Mouse (Mus musculus): ENCODE results near the gene Clasp1.
A peak's percentile ranks its signal among the peaks of the same experiment; 100 is the strongest.
"Not testable (repeated sequence)": the region's sequence is repeated elsewhere in the genome, so short reads cannot be mapped to it uniquely, and the experiment has no call there.

The Clasp1 gene

DNA sequence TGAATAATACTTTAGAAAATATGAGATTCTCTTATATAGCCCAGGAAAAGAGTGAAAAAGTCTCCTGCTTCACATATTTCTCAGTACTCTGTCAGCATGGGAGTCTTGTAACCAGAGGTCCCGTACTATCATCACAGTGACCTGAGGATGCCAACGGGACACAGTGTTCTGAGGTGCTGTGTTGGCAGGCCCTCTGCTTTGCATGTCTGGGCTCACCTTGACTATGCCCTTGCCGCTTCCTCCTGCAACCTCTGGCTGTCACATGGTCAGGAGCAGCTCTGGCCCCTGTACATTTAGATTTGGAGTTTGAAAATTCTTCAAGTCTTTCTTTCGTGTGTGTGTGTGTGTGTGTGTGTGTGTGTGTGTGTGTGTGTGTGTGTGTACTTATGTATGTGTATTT, 204.1 kb downstream of the Clasp1 start:
- DNase-seq = peak in 1 of 2 experiments; percentile 52

DNA sequence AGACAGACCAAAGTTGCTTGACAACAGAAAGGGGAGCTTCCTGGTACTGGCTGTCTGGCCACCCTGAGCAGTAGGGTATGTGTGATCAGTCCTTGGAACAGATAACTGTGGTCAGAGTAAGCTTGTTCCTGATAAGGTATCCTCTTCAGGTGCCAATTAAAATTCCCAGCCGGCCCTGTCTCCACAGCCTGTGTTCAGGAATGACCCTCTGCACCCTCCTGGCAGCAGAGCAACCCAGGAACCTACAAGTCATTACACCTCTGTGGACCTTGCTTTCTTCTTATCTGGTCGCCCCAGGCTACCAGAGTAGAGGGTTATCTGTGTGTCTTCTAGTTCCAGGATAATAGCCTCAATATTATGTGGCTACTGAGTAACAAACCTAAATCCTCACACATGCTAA, 206.5 kb downstream of the Clasp1 start:
- DNase-seq = peak in 1 of 2 experiments; percentile 21

DNA sequence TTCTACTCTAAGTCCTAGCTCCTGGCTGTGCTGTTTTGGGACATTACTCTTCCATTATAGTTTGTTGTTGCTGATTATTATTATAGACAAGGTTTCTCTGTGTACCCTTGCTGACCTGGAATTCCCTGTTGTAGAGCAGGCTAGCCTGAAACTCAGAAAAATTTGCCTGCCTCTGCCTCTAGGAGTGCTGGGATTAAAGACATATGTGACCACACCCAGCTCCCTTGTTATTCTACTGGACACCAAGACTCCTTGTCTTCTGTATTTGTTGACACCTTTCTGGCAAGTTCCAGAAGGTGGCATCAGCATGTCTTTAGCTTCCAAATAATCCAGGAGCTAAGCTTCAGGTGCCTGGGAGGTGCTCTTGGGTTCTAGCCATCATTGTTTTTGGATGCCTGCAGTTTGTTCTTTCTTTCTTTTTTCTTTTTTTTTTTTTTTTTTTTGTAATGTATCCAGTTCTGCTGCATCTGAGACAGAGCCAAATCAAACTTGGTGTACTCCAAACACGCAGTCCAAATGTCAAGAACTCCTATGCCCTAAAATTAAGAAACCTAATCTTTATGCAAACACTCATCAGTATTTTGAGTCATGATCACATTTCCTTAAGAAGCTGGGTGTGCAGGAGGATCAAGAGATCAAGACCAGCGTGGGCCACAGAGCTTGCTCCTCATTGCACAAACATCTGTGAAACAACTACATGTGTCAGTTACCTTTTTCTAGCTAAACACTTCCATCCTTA, 208.8 kb downstream of the Clasp1 start:
- no peak for DNase-seq

GRCm38 (mm10) chr1:118598339-118598738, 209.5 kb downstream of the Clasp1 start:
- no peak for DNase-seq

- DNase-seq = peak; percentile 77 to 87
Measured at GRCm38 (mm10) chr1:118613631-118614183, 224.8 kb downstream of the Clasp1 start.

GRCm38 (mm10) chr1:118621055-118621454, 232.2 kb downstream of the Clasp1 start:
- not testable (repeated sequence) for DNase-seq

DNA sequence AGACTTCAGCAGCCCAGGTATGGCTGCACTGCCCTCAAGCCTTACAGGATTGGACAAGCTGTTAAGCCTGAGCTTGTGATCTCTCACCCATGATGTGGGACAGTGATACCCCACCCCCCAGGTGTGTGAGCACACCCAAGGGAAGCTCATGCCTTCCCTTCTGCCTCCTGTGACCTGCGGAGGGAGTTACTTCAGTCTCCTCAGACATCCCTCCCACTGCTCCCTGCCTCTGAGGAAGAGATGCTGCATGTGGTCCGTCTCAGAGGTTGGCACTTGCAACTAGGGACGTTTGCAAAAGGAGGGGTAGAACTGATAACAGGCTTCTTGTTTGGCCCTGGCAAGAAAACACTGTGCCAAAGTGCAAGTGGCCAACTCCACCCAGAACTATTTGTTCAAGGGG, 234.0 kb downstream of the Clasp1 start:
- no peak for DNase-seq

DNA sequence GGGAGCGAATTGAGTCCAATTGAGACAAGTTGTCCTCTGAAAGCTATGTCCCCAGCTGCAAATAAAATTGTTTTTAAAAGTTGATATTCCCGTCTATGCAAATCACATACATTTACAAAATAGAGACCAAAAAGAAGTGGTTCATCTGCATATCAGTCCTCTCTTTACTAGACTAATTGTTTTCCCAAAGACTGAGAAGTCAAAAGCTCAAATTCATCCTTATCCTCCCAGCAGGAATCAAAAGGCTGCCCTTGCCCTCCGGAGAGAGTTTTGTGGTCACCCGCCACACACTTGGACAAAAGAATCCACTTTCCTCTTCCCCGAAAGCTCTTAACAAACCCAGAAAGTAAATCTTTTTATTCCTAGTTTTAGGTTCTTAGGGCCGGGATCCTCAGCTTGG, 236.6 kb downstream of the Clasp1 start:
- DNase-seq = no peak

DNA sequence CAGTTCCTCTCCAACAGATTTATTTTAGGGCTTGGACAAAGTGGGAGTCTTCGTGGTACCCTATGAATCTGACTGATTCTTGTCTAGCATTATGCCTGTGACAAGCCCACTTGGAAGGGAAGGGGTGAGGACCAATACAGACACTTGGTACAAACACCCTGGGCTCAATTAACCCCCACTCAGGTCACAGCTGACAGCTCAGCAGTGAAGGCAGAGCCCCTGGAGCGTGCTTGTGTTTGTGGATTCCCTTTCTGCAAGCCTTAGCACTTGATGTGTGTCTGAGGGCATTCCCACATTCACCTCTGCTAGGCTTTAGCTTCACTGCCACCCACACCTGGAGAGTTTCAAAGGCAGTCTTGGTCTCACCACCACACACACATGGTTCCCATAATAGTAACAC, 237.1 kb downstream of the Clasp1 start:
- no peak for DNase-seq

DNA sequence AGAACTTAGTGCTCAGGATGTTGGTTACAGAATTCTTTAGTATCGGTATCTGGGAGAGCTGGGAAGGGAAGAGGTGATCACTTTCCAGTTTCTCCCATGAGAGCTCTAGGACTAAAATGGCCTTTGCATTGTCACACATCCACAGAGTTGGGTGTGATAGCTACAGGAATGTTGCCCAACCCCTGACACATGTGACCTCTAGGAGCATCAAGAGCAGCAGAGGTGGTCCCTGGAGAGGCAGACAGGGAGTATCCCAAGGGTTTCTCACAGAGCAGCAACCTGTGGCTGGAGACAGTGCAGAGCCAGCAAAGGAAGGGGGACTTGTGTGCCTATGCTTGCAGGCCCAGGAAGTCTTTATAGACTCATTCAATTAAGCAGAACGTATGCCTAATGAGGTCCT, 237.6 kb downstream of the Clasp1 start:
- no peak for DNase-seq

- DNase-seq = peak; percentile 92 to 94
Measured at GRCm38 (mm10) chr1:118627781-118628464, 239.1 kb downstream of the Clasp1 start, which contains the start of gene Tfcp2l1. Gene Tfcp2l1, plus strand, starts transcription at chr1:118627945.

GRCm38 (mm10) chr1:118633415-118633980, 244.6 kb downstream of the Clasp1 start:
- no peak for DNase-seq

GRCm38 (mm10) chr1:118642296-118642999, 253.6 kb downstream of the Clasp1 start:
- no peak for DNase-seq

GRCm38 (mm10) chr1:118643138-118643979, 254.5 kb downstream of the Clasp1 start:
- peak; percentile 42 to 71 for DNase-seq

- DNase-seq = no peak
Measured at GRCm38 (mm10) chr1:118645701-118646100, 256.8 kb downstream of the Clasp1 start.

DNA sequence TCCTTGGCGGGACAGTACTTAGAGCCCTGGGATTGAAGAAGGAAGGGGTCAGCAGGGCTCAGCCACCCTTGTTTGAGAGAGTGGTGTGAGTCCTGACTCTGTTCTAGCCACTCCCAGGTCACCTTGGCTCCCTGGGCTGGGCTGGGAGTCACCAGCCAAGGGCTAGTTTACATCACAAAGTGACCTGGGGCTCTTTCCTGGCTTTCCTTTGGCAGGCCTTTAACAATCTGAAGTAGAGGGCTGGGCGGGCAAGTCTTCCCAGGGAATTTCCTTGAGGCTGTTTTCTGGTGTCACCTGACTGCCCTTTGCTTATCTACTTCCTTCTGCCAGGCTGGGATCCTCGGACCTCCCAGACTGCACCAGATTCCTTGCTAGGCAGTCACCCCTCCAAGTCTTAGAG, 259.2 kb downstream of the Clasp1 start:
- DNase-seq = peak; percentile 46 to 62

DNA sequence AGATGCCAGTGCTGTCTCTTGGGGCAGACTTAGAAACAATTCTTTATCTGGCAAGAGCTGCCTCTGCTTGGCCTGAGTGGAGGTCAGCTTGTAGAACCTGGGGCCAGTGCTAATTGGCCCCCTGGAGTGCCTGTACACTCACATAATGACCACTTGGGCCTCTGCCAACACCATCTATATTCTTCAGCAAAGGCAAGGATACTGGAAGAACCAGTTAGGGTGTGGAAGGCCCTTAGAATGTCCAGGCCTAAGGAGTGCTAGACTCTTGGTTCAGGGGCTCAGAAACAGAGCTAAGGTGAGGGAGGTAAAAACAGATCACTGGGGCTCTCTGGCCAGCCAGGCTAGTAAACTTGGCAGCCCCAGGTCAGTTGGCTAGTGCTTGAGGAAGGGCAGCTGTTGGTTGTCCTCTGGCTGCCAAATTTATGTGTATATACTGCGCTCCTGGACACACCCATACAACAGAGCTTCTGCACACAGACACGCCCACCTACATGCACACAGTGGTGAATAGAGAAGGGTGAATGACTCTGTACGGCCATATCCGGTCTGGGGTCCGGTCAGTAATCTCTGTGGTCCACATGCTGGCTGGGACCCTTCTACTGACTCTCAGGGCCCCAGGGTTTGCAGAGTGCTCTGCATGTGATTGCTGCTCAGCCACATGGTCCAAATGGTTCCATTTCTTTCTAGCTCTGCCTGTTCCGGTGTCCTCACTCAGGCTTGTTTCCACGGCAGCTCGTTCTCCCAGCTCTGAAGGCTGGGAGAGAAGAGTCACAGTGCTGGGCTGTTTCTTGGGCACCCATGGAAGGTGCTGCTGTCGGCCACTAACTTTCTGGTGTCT, 261.3 kb downstream of the Clasp1 start:
- DNase-seq = peak; percentile 28 to 40

- no peak for DNase-seq
Measured at GRCm38 (mm10) chr1:118650771-118651080, 261.9 kb downstream of the Clasp1 start.

- DNase-seq = peak; percentile 26 to 29
Measured at GRCm38 (mm10) chr1:118658716-118659115, 269.9 kb downstream of the Clasp1 start.

- DNase-seq = peak; percentile 71 to 82
Measured at GRCm38 (mm10) chr1:118660880-118661465, 272.1 kb downstream of the Clasp1 start.

Measured in kidney, adult 8-10 months (tissue).